Mouse (Mus musculus) limb, embryonic 11.5 days (tissue): ENCODE results near the gene Satb2. TPM values are rescaled to one million over a fixed set of nuclear protein-coding genes. Genes with fewer than 3 reads are reported as not detected.

Source experiments
- ATAC-seq: fragments of 200-750 bp; cut with Nextera tagmentation; 2 replicates; pipeline ENCODE4 v1.8.0; 2017; ENCODE audit warnings: low read depth; ENCODE audit not compliant: insufficient number of reproducible peaks, low FRiP score, low TSS enrichment
- DNase-seq: peaks from one replicate; pipeline ENCODE4 v3.0.0-alpha.2; 2015; ENCODE audit warnings: low spot score
- H3K27ac ChIP-seq: fragments of 300-500 bp; sonication (generic); replicated peaks from 2 replicates; pipeline ENCODE4 v1.5.1; 2014; ENCODE audit warnings: low read depth, mild to moderate bottlenecking, low read length
- H3K27me3 ChIP-seq: fragments of 300-500 bp; sonication (generic); 2 replicates; pipeline ENCODE4 v1.6.1; 2014; ENCODE audit warnings: mild to moderate bottlenecking, low read length, mixed read lengths; ENCODE audit not compliant: control insufficient read depth, insufficient read depth
- H3K36me3 ChIP-seq: fragments of 300-500 bp; sonication (generic); 2 replicates; pipeline ENCODE4 v1.6.1; 2014; ENCODE audit warnings: mild to moderate bottlenecking, low read length, moderate library complexity, mixed read lengths; ENCODE audit not compliant: control insufficient read depth, insufficient read depth
- H3K4me1 ChIP-seq: fragments of 300-500 bp; sonication (generic); 2 replicates; pipeline ENCODE4 v1.6.1; 2014; ENCODE audit warnings: low read length, mixed read lengths; ENCODE audit not compliant: control insufficient read depth, insufficient read depth
- H3K4me2 ChIP-seq: fragments of 300-500 bp; sonication (generic); 2 replicates; pipeline ENCODE4 v1.6.1; 2014; ENCODE audit warnings: low read depth, mild to moderate bottlenecking, moderate library complexity; ENCODE audit not compliant: severe bottlenecking
- H3K4me3 ChIP-seq: fragments of 300-500 bp; sonication (generic); 2 replicates; pipeline ENCODE4 v1.5.1; 2014; ENCODE audit warnings: low read depth, low read length
- H3K9ac ChIP-seq: fragments of 300-500 bp; sonication (generic); 2 replicates; pipeline ENCODE4 v1.6.1; 2014; ENCODE audit warnings: mild to moderate bottlenecking, low read length
- H3K9me3 ChIP-seq: fragments of 300-500 bp; sonication (generic); 2 replicates; pipeline ENCODE4 v1.6.1; 2016; ENCODE audit warnings: low read length; ENCODE audit not compliant: control insufficient read depth
- WGBS: fragments of 180-500 bp; shearing (Covaris S2); extraction: QIAGEN DNeasy Blood & Tissue Kit; methylation state at CpG from one replicate; pipeline ENCODE4 v1.1.7; 2014; 5-methylcytosine and 5-hydroxymethylcytosine counted together
- polyA plus RNA-seq: library from polyadenylated mRNA; unstranded; fragments of >200 nt; fragmentation: Nextera tagmentation; extraction: Ambion mirVana; gene quantifications from 2 replicates; pipeline ENCODE4 v1.2.1, GENCODE M21; 2014

The Satb2 gene
- polyA plus RNA-seq: 1.5 and 1.8 TPM in 2 replicates

- ATAC-seq: no peak
- H3K27me3 ChIP-seq: peaks cover 57% of the 10 kb centered on the region
- H3K4me2 ChIP-seq: peak within 1 kb of the TSS; percentile 24
- H3K4me3 ChIP-seq: peak within 1 kb of the TSS; percentile 16
- peak; percentile 60 for DNase-seq
- H3K9me3 ChIP-seq: no peaks in the 10 kb centered on the region
- under 1% methylated on average over 19 of the region's 19 CpGs for WGBS
- H3K4me1 ChIP-seq: 0 out of 2 replicates have a peak, but pooled peaks cover 3% of the 10 kb centered on the region
- H3K9ac ChIP-seq: no peak within 1 kb of the TSS
- no peaks in the 10 kb centered on the region for H3K36me3 ChIP-seq
- no peak within 1 kb of the TSS for H3K27ac ChIP-seq
Observed at GRCm38 (mm10) chr1:56978151-56978700, at the start of gene Satb2. Satb2 (minus strand) TSS chr1:56978650.

GRCm38 (mm10) chr1:57018941-57019340 lies 40.5 kb upstream of the Satb2 start:
- no peak overlapping the region for H3K9ac ChIP-seq
- no peaks in the 10 kb centered on the region for H3K9me3 ChIP-seq
- no peaks in the 10 kb centered on the region for H3K4me1 ChIP-seq
- no peak overlapping the region for H3K27ac ChIP-seq
- H3K4me2 ChIP-seq: no peak overlapping the region
- no peaks in the 10 kb centered on the region for H3K27me3 ChIP-seq
- no peaks in the 10 kb centered on the region for H3K36me3 ChIP-seq
- no peak overlapping the region for H3K4me3 ChIP-seq
- ATAC-seq (no peak), DNase-seq (no peak)

- Histone ChIP-seq H3K27me3 (no peaks in the 10 kb centered on the region), H3K4me3 (no peak overlapping the region), H3K4me2 (no peak overlapping the region), H3K9ac (no peak overlapping the region), H3K4me1 (no peaks in the 10 kb centered on the region), H3K27ac (no peak overlapping the region), H3K36me3 (no peaks in the 10 kb centered on the region), H3K9me3 (no peaks in the 10 kb centered on the region)
- no peak for ATAC-seq
- DNase-seq: no peak
Observed at GRCm38 (mm10) chr1:57013856-57014255, 35.4 kb upstream of the Satb2 start.

- Histone ChIP-seq H3K4me1 (no peaks in the 10 kb centered on the region), H3K36me3 (no peaks in the 10 kb centered on the region), H3K9me3 (no peaks in the 10 kb centered on the region), H3K27me3 (no peaks in the 10 kb centered on the region), H3K27ac (no peak overlapping the region), H3K4me3 (no peak overlapping the region), H3K9ac (no peak overlapping the region), H3K4me2 (no peak overlapping the region)
- no peak for ATAC-seq
- no peak for DNase-seq
- WGBS: 72% methylated on average over 4 of the region's 4 CpGs
Observed at GRCm38 (mm10) chr1:57009171-57009570, 30.7 kb upstream of the Satb2 start.

GRCm38 (mm10) chr1:56995041-56995440 lies 16.6 kb upstream of the Satb2 start:
- Histone ChIP-seq H3K36me3 (no peaks in the 10 kb centered on the region), H3K9ac (no peak overlapping the region), H3K4me1 (no peaks in the 10 kb centered on the region), H3K9me3 (no peaks in the 10 kb centered on the region), H3K27ac (no peak overlapping the region), H3K27me3 (no peaks in the 10 kb centered on the region), H3K4me2 (no peak overlapping the region), H3K4me3 (no peak overlapping the region)
- ATAC-seq (no peak), DNase-seq (no peak)
- WGBS: 57% methylated on average over 2 of the region's 2 CpGs

- DNase-seq: no peak
- ATAC-seq: no peak
- H3K4me3 ChIP-seq: no peak overlapping the region
- H3K27me3 ChIP-seq: no peaks in the 10 kb centered on the region
- no peaks in the 10 kb centered on the region for H3K4me1 ChIP-seq
- no peak overlapping the region for H3K9ac ChIP-seq
- no peaks in the 10 kb centered on the region for H3K9me3 ChIP-seq
- 72% methylated on average over 5 of the region's 5 CpGs for WGBS
- no peak overlapping the region for H3K4me2 ChIP-seq
- no peaks in the 10 kb centered on the region for H3K36me3 ChIP-seq
- H3K27ac ChIP-seq: no peak overlapping the region
Observed at GRCm38 (mm10) chr1:56992310-56992709, 13.9 kb upstream of the Satb2 start.

- Histone ChIP-seq H3K4me1 (no peaks in the 10 kb centered on the region), H3K36me3 (no peaks in the 10 kb centered on the region), H3K4me2 (no peak overlapping the region), H3K27me3 (no peaks in the 10 kb centered on the region), H3K27ac (no peak overlapping the region), H3K9ac (no peak overlapping the region), H3K9me3 (no peaks in the 10 kb centered on the region), H3K4me3 (no peak overlapping the region)
- 52% methylated on average over 4 of the region's 4 CpGs for WGBS
- ATAC-seq: no peak
- DNase-seq: no peak
Observed at GRCm38 (mm10) chr1:56991613-56992012, 13.2 kb upstream of the Satb2 start.

GRCm38 (mm10) chr1:56984483-56984810 lies 6.0 kb upstream of the Satb2 start:
- Histone ChIP-seq H3K9me3 (no peaks in the 10 kb centered on the region; the same call in 1 of the 2 replicates), H3K36me3 (no peaks in the 10 kb centered on the region), H3K4me3 (no peak overlapping the region), H3K27ac (no peak overlapping the region), H3K4me1 (no peaks in the 10 kb centered on the region), H3K9ac (no peak overlapping the region), H3K4me2 (no peak overlapping the region), H3K27me3 (peaks cover 49% of the 10 kb centered on the region)
- 5% methylated on average over 14 of the region's 14 CpGs for WGBS
- DNase-seq (peak; percentile 35), ATAC-seq (no peak)

GRCm38 (mm10) chr1:56983771-56984482 lies 5.5 kb upstream of the Satb2 start:
- DNase-seq (peak; percentile 44), ATAC-seq (no peak)
- H3K4me1 ChIP-seq: no peaks in the 10 kb centered on the region
- no peak overlapping the region for H3K27ac ChIP-seq
- H3K36me3 ChIP-seq: no peaks in the 10 kb centered on the region
- no peaks in the 10 kb centered on the region; the same call in 1 of the 2 replicates for H3K9me3 ChIP-seq
- H3K4me3 ChIP-seq: no peak overlapping the region
- peaks cover 49% of the 10 kb centered on the region for H3K27me3 ChIP-seq
- no peak overlapping the region for H3K9ac ChIP-seq
- no peak overlapping the region for H3K4me2 ChIP-seq
- 2% methylated on average over 25 of the region's 25 CpGs for WGBS
